Mouse (Mus musculus) intestine, embryonic 16.5 days (tissue): ENCODE results near the gene Sec11a. TPM values are rescaled to one million over a fixed set of nuclear protein-coding genes. Genes with fewer than 3 reads are reported as not detected.

ENCODE experiments used
- ATAC-seq: fragments of 200-750 bp; cut with Nextera tagmentation; 2 replicates; pipeline ENCODE4 v1.8.0; 2017; ENCODE audit warnings: moderate TSS enrichment, moderate library complexity
- H3K27ac ChIP-seq: fragments of 300-500 bp; sonication (generic); 2 replicates; pipeline ENCODE4 v1.5.1; 2014; ENCODE audit warnings: mild to moderate bottlenecking, low read length
- H3K27me3 ChIP-seq: fragments of 300-500 bp; sonication (generic); replicated peaks from 2 replicates; pipeline ENCODE4 v1.6.1; 2014; ENCODE audit warnings: low read length, control low read depth, mixed read lengths; ENCODE audit not compliant: control insufficient read depth, insufficient read depth
- H3K36me3 ChIP-seq: fragments of 300-500 bp; sonication (generic); 2 replicates; pipeline ENCODE4 v1.6.1; 2014; ENCODE audit warnings: low read length, control low read depth; ENCODE audit not compliant: control insufficient read depth, insufficient read depth
- H3K4me1 ChIP-seq: fragments of 300-500 bp; sonication (generic); 2 replicates; pipeline ENCODE4 v1.6.1; 2014; ENCODE audit warnings: low read length, control low read depth, mixed read lengths; ENCODE audit not compliant: control insufficient read depth, insufficient read depth
- H3K4me2 ChIP-seq: fragments of 300-500 bp; sonication (generic); 2 replicates; pipeline ENCODE4 v1.6.1; 2014; ENCODE audit warnings: low read depth, low read length, control low read depth
- H3K4me3 ChIP-seq: fragments of 300-500 bp; sonication (generic); 2 replicates; pipeline ENCODE4 v1.5.1; 2014; ENCODE audit warnings: mild to moderate bottlenecking, low read length
- H3K9ac ChIP-seq: fragments of 300-500 bp; sonication (generic); 2 replicates; pipeline ENCODE4 v1.6.1; 2014; ENCODE audit warnings: low read depth, low read length
- H3K9me3 ChIP-seq: fragments of 300-500 bp; sonication (generic); 2 replicates; pipeline ENCODE4 v1.6.1; 2016; ENCODE audit warnings: low read length, control low read depth; ENCODE audit not compliant: control insufficient read depth
- WGBS: fragments of 180-500 bp; shearing (Covaris S2); extraction: QIAGEN DNeasy Blood & Tissue Kit; methylation state at CpG from one replicate; pipeline ENCODE4 v1.1.7; 2014; 5-methylcytosine and 5-hydroxymethylcytosine counted together
- polyA plus RNA-seq: library from polyadenylated mRNA; unstranded; fragments of >200 nt; fragmentation: Nextera tagmentation; extraction: Ambion mirVana; gene quantifications from 2 replicates; pipeline ENCODE4 v1.2.1, GENCODE M21; 2015

The Sec11a gene
- polyA plus RNA-seq, 1 experiment from 2014 or later: 256 TPM

DNA sequence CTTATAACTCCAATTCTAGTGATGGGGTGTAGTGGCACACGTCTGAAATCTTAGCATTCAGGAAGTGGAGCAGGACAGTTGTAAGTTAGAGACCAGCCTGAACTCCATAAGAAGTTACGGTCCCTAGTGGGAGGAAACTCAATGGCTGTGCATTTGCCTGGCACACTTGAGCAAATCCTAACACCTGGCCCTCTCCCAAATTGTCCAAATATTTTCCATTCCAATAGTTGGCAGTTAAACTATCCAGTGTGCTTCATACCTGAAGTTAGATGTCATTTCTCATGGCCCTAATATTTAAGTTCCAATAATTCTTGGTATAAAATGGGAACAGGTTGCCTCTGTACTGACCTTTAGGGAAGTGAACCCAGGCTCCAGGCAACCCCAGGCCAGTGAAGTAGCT lies 78.9 kb downstream of the Sec11a start:
- ATAC-seq: no peak
- Histone ChIP-seq H3K27me3 (no peaks in the 10 kb centered on the region), H3K9me3 (no peaks in the 10 kb centered on the region), H3K4me1 (peaks cover 14% of the 10 kb centered on the region), H3K36me3 (peaks cover 16% of the 10 kb centered on the region), H3K4me2 (no peak overlapping the region), H3K4me3 (no peak overlapping the region), H3K9ac (no peak overlapping the region), H3K27ac (no peak overlapping the region)
- 83% methylated on average over 2 of the region's 2 CpGs for WGBS

DNA sequence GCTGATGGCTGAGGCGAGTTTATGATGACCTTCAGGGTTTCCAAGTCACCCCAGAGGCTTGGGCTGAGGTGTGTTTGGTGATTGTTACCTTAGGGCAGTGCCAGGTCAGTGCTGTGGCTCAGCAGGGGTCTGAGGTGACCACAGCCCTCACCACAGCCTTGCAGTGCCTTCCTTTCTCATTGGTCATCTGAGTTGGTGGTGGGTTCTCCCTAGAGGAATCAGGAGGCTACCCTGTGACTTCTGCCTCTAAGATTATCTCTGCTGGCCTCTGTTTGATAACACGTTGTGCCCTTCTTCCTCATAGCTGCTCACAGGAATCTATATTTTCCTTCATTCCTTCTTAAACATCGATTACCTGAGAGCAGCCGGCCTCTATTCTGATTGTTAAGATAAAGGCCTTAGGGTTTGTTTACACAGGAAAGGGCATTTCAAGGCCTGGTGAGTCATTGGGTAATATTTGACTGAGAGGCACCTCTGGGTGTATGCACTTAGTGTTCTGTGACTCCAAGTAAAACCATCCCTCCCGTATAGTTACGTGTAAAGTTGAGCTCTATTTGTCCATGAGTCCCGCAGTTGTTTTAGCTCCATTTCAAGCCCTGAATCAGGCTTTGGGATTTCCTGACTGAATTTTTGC lies 80.9 kb downstream of the Sec11a start:
- ATAC-seq: peak; percentile 96
- Histone ChIP-seq H3K4me2 (peak overlapping the region; percentile 38), H3K9me3 (no peaks in the 10 kb centered on the region), H3K4me3 (no peak overlapping the region), H3K4me1 (peaks cover 26% of the 10 kb centered on the region), H3K27me3 (no peaks in the 10 kb centered on the region), H3K27ac (peak overlapping the region; percentile 90), H3K36me3 (peaks cover 16% of the 10 kb centered on the region), H3K9ac (0 out of 2 replicates have a peak overlapping the region, but pooled peaks have one; percentile 6)
- WGBS: 38% methylated on average over 7 of the region's 7 CpGs

DNA sequence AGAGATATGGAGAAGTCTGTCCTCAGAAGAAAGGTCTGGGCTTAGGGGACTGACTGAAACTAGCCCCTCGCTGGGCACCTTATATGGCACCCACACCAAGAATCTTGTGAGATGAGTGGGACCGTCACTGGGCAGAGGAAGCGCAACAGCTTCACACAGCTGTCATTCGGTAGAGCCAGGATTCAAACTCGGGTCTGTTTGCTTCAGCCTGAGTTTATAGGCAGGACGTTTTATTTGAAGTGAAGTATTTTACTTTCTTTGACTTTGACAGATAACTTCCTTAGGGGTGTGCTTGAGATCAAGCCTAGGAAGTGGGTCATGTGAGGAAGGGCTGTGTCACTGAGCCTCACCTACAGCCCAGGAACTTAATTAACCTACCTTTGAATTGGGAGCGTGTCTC lies 82.1 kb downstream of the Sec11a start:
- H3K4me1 ChIP-seq: peaks cover 28% of the 10 kb centered on the region
- 76% methylated on average over 7 of the region's 7 CpGs for WGBS
- no peaks in the 10 kb centered on the region for H3K9me3 ChIP-seq
- peaks cover 13% of the 10 kb centered on the region for H3K36me3 ChIP-seq
- no peak overlapping the region for H3K9ac ChIP-seq
- no peak overlapping the region for H3K4me2 ChIP-seq
- H3K27me3 ChIP-seq: no peaks in the 10 kb centered on the region
- ATAC-seq: no peak
- H3K4me3 ChIP-seq: no peak overlapping the region
- H3K27ac ChIP-seq: peak overlapping the region; percentile 86

DNA sequence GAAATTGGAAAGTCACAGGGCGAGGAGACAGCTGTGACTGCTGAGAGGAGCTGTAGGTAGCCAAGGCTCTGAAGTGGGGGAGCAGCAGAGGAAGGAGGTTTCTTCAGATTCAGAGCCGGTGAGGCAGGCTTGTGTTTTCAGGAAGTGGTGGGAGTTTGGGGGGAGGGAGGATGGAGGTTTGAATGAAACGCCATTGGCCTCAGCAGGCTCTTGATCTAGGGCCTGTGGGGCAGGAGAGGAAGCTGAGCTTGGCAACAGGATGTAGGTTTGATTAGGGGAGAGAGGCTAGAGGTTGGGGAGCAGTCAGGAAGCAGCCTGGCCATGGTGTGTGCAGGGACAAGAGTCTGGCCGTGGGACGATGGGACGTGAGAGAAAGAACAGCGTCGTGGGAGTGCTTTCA lies 82.7 kb downstream of the Sec11a start:
- Histone ChIP-seq H3K36me3 (peaks cover 13% of the 10 kb centered on the region), H3K9ac (no peak overlapping the region)
- WGBS: 66% methylated on average over 8 of the region's 8 CpGs

DNA sequence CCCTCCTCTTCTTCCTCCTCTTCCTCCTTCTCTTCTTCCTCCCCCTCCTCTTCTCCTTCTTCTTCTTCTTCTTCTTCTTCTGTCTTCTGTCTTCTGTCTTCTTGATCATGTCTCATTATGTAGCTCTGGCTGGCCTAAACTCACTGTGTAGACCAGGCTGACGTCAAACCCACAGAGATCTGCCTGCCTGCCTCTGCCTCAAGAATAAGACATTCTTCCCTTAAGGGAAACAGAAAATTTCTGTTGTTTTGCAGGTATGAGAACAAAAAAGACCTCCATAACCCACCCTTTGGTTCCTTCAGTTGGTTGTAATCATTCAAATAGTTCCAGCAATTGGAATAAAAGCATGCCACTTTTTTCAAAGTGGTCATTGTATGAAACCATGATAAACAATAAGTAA lies 83.4 kb downstream of the Sec11a start:
- 56% methylated on average over 1 of the region's 1 CpGs for WGBS
- H3K27ac ChIP-seq: no peak overlapping the region
- no peak overlapping the region for H3K9ac ChIP-seq
- H3K4me3 ChIP-seq: no peak overlapping the region
- no peaks in the 10 kb centered on the region for H3K27me3 ChIP-seq
- H3K4me2 ChIP-seq: no peak overlapping the region
- H3K36me3 ChIP-seq: peaks cover 10% of the 10 kb centered on the region
- peaks cover 28% of the 10 kb centered on the region for H3K4me1 ChIP-seq
- ATAC-seq: no peak
- no peaks in the 10 kb centered on the region for H3K9me3 ChIP-seq

More for the DNA sequence above, 82.7 kb downstream of the Sec11a start:
- no peaks in the 10 kb centered on the region for H3K27me3 ChIP-seq
- H3K4me2 ChIP-seq: no peak overlapping the region
- H3K27ac ChIP-seq: peak overlapping the region; percentile 86
- ATAC-seq: no peak
- H3K4me1 ChIP-seq: peaks cover 28% of the 10 kb centered on the region
- H3K9me3 ChIP-seq: no peaks in the 10 kb centered on the region
- H3K4me3 ChIP-seq: no peak overlapping the region

DNA sequence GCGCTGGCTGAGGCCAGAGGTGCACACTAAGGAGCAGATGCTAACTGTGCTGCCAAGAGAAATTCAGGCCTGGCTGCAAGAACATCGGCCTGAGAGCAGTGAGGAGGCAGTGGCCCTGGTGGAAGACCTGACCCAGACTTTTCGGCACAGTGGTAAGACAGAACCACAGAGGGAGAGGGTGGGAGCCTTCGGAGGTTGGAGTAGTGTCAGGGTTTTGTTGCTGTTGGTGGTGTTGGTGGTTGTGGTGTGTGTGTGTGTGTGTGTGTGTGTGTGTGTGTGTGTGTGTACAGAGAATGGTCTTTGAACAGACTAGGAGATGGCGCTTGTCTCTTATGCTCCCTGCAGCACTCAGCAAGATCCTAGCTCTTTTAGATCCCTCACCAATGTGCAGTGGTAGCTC lies 84.1 kb downstream of the Sec11a start:
- Histone ChIP-seq H3K27me3 (no peaks in the 10 kb centered on the region), H3K27ac (peak overlapping the region; percentile 28; the same call in 1 of the 2 replicates), H3K36me3 (peaks cover 8% of the 10 kb centered on the region), H3K4me2 (no peak overlapping the region), H3K4me1 (peaks cover 28% of the 10 kb centered on the region), H3K4me3 (no peak overlapping the region), H3K9me3 (no peaks in the 10 kb centered on the region), H3K9ac (peak overlapping the region; percentile 40; the same call in 1 of the 2 replicates)
- ATAC-seq: no peak
- WGBS: 81% methylated on average over 5 of the region's 5 CpGs

DNA sequence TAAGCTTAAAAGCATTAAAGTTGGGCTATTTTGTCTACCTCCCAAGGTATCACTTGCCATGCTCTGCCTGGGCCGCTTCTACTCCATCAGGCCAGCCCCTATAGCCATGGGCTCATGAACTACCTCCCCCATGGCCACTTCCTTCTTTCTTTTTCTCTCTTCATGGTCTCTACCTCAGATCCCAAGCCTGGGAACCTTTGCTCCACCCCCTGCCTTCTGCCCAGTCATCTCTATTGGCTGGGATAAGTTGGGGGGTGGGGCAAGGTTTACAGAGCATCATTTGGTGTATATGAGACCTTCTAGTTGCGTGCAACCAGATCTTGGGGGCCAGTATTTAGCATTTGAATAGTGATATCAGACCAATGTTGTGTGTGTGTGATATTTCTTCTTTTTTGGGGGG lies 85.1 kb downstream of the Sec11a start:
- H3K4me3 ChIP-seq: no peak overlapping the region
- no peaks in the 10 kb centered on the region for H3K9me3 ChIP-seq
- ATAC-seq: no peak
- peaks cover 4% of the 10 kb centered on the region; the same call in 1 of the 2 replicates for H3K36me3 ChIP-seq
- H3K27me3 ChIP-seq: no peaks in the 10 kb centered on the region
- H3K27ac ChIP-seq: no peak overlapping the region
- no peak overlapping the region for H3K4me2 ChIP-seq
- peaks cover 28% of the 10 kb centered on the region for H3K4me1 ChIP-seq
- WGBS: 86% methylated on average over 2 of the region's 2 CpGs
- H3K9ac ChIP-seq: no peak overlapping the region

DNA sequence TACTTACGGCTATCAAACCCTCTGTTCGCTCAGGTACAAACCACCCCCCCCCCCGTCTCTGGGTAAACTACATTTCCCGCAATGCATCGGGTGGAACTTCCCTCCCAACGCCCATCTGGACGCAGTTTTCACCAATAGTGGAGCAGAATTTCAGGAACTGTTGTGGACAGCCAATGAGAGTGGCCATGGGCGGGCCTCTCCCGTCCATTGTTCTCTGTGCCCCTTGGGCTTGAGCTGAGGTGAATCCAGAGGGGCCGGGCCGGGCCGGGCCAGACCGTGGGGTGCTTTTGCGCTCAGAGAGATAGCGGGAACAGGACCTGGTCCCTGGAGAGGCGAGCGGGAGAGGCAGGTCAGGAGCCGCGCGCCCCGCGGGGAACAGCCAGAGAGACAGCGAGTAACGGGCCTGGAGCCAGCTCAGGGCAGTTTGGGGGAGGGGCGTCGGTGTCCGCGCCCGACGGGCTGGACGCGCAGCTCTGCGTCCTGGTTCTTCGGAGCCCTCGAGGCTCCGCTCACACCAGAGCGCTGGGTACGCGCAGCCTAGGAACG lies 86.8 kb downstream of the Sec11a start, which contains the start of gene Zscan2:
Gene Zscan2, plus strand, starts transcription at position 192 of the 546 bp plus-strand sequence.
- H3K4me2 ChIP-seq: peak within 1 kb of the TSS; percentile 75
- peak within 1 kb of the TSS; percentile 87 for H3K27ac ChIP-seq
- peak within 1 kb of the TSS; percentile 95 for H3K4me3 ChIP-seq
- H3K36me3 ChIP-seq: peaks cover 4% of the 10 kb centered on the region; the same call in 1 of the 2 replicates
- no peaks in the 10 kb centered on the region for H3K9me3 ChIP-seq
- ATAC-seq: peak; percentile 98
- under 1% methylated on average over 40 of the region's 40 CpGs for WGBS
- peaks cover 22% of the 10 kb centered on the region for H3K4me1 ChIP-seq
- no peaks in the 10 kb centered on the region for H3K27me3 ChIP-seq
- peak within 1 kb of the TSS; percentile 94 for H3K9ac ChIP-seq

DNA sequence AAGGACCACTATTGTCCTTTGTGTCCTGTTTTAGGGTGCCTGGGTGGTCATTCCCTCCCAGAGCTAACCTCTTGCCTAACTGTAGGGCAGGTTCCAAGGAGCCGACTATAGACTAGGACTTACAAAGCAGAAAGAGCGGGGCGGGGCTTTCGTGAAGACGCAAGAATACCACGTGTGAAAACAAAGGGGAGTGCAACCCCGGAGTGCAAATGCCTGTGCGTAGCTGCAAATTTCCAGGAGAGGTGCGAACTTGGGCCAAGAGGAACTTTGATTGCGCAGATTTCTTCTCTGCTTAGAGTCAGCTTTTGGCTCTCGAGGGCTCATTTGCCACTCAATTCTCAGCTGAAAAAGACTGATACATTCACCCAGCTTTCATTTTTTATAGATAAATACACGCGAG lies 87.4 kb downstream of the Sec11a start:
- H3K27ac ChIP-seq: no peak overlapping the region
- H3K36me3 ChIP-seq: no peaks in the 10 kb centered on the region
- peak overlapping the region; percentile 58 for H3K9ac ChIP-seq
- H3K9me3 ChIP-seq: no peaks in the 10 kb centered on the region
- H3K27me3 ChIP-seq: no peaks in the 10 kb centered on the region
- peaks cover 19% of the 10 kb centered on the region for H3K4me1 ChIP-seq
- peak overlapping the region; percentile 95 for H3K4me3 ChIP-seq
- ATAC-seq: peak; percentile 74
- 0% methylated on average over 13 of the region's 13 CpGs for WGBS
- peak overlapping the region; percentile 75 for H3K4me2 ChIP-seq
